ENCODE assay signal across 9 mouse cellular contexts in genomic region chr5:47772642-47773353, GRCm38 (mm10).
A peak's percentile ranks its signal among the peaks of the same experiment; 100 is the strongest.
DNase-seq lines count a peak whose midpoint lies in the region; ATAC-seq lines count a peak whose summit lies in the region.
"Had no signal": no experiment of that assay in that cellular context is flagged by ENCODE, and none has a peak within 500 bp of the region (broad histone marks: within the 10 kb centered on the region; RNA-seq: fewer than 3 reads in every experiment).

No protein-coding gene starts in this region.

- no peaks in the 10 kb centered on the region for H3K36me3 ChIP-seq in midbrain, embryonic 11.5 days (ENCODE audit: control insufficient read depth, insufficient read depth, low read length)
- H3K36me3 ChIP-seq in midbrain, embryonic 16.5 days (ENCODE audit: control insufficient read depth, insufficient read depth, low read length), result no peaks in the 10 kb centered on the region
- no peaks in the 10 kb centered on the region for H3K36me3 ChIP-seq in hindbrain, embryonic 13.5 days
- H3K36me3 ChIP-seq in midbrain, embryonic 15.5 days (replicated peaks), result no peaks in the 10 kb centered on the region
- H3K36me3 ChIP-seq: embryonic facial prominence, embryonic 10.5 days had no signal

- no peak overlapping the region for H3K9ac ChIP-seq in midbrain, embryonic 11.5 days (ENCODE audit: low read length)
- no peak overlapping the region for H3K9ac ChIP-seq in midbrain, embryonic 16.5 days (ENCODE audit: low read depth, low read length)
- no peak overlapping the region for H3K9ac ChIP-seq in hindbrain, embryonic 13.5 days
- no peak overlapping the region for H3K9ac ChIP-seq in midbrain, embryonic 15.5 days

- H3K9me3 ChIP-seq in midbrain, embryonic 11.5 days (ENCODE audit: control insufficient read depth, low read length), result no peaks in the 10 kb centered on the region
- no peaks in the 10 kb centered on the region for H3K9me3 ChIP-seq in midbrain, embryonic 16.5 days (replicated peaks; ENCODE audit: control insufficient read depth, low read length, poor library complexity, severe bottlenecking)
- H3K9me3 ChIP-seq in hindbrain, embryonic 13.5 days, result no peaks in the 10 kb centered on the region
- no peaks in the 10 kb centered on the region for H3K9me3 ChIP-seq in midbrain, embryonic 15.5 days
- H3K9me3 ChIP-seq: embryonic facial prominence, embryonic 10.5 days had no signal

- H3K4me2 ChIP-seq in midbrain, embryonic 11.5 days, result no peak overlapping the region
- no peak overlapping the region for H3K4me2 ChIP-seq in midbrain, embryonic 16.5 days (ENCODE audit: low read length)
- no peak overlapping the region for H3K4me2 ChIP-seq in hindbrain, embryonic 13.5 days
- no peak overlapping the region for H3K4me2 ChIP-seq in midbrain, embryonic 15.5 days

- 61% methylated on average over 8 of the region's 8 CpGs for WGBS in midbrain, embryonic 11.5 days
- WGBS in midbrain, embryonic 16.5 days, result 51% methylated on average over 8 of the region's 8 CpGs
- WGBS in hindbrain, embryonic 13.5 days, result 42% methylated on average over 8 of the region's 8 CpGs
- 40% methylated on average over 8 of the region's 8 CpGs for WGBS in midbrain, embryonic 15.5 days

- ATAC-seq in midbrain, embryonic 11.5 days (ENCODE audit: low FRiP score), result peak; percentile 65; the same call in 1 of the 2 replicates
- no peak for ATAC-seq in midbrain, embryonic 16.5 days
- peak; percentile 65 for ATAC-seq in hindbrain, embryonic 13.5 days (ENCODE audit: low FRiP score)
- peak; percentile 70 for ATAC-seq in midbrain, embryonic 15.5 days (replicated peaks)
- ATAC-seq in erythroblast, adult 5-6 weeks (replicated peaks; ENCODE audit: low FRiP score, poor library complexity, severe bottlenecking), result no peak

- DNase-seq in cerebellum, postnatal 25 days, result peak; percentile 4 to 6
- no peak for DNase-seq in cerebellum, adult 9-10 months
- no peak for DNase-seq in midbrain, embryonic 11.5 days (ENCODE audit: low spot score, missing footprints)
- DNase-seq in kidney, adult 11 months, result no peak

- no peak overlapping the region for H3K4me3 ChIP-seq in midbrain, embryonic 11.5 days (ENCODE audit: low read depth, low read length)
- H3K4me3 ChIP-seq in midbrain, embryonic 16.5 days (ENCODE audit: low read depth, low read length), result no peak overlapping the region
- H3K4me3 ChIP-seq in hindbrain, embryonic 13.5 days, result no peak overlapping the region
- H3K4me3 ChIP-seq in midbrain, embryonic 15.5 days, result no peak overlapping the region
- H3K4me3 ChIP-seq: embryonic facial prominence, embryonic 10.5 days had no signal

- no peak overlapping the region for H3K27ac ChIP-seq in midbrain, embryonic 11.5 days (ENCODE audit: low read depth, low read length)
- H3K27ac ChIP-seq in midbrain, embryonic 16.5 days (ENCODE audit: low read length), result no peak overlapping the region
- H3K27ac ChIP-seq in hindbrain, embryonic 13.5 days, result no peak overlapping the region
- H3K27ac ChIP-seq in midbrain, embryonic 15.5 days, result no peak overlapping the region
- H3K27ac ChIP-seq: embryonic facial prominence, embryonic 10.5 days had no signal

- H3K27me3 ChIP-seq in midbrain, embryonic 11.5 days (ENCODE audit: control insufficient read depth, insufficient read depth, low read length), result no peaks in the 10 kb centered on the region
- H3K27me3 ChIP-seq in midbrain, embryonic 16.5 days (ENCODE audit: control insufficient read depth, insufficient read depth, low read depth, low read length), result no peaks in the 10 kb centered on the region
- no peaks in the 10 kb centered on the region for H3K27me3 ChIP-seq in hindbrain, embryonic 13.5 days
- H3K27me3 ChIP-seq in midbrain, embryonic 15.5 days (replicated peaks), result no peaks in the 10 kb centered on the region

- 0 out of 2 replicates have a peak, but pooled peaks cover 2% of the 10 kb centered on the region for H3K4me1 ChIP-seq in midbrain, embryonic 11.5 days (ENCODE audit: control insufficient read depth, insufficient read depth, low read length)
- H3K4me1 ChIP-seq in midbrain, embryonic 16.5 days (ENCODE audit: control insufficient read depth, insufficient read depth, low read length), result no peaks in the 10 kb centered on the region
- peaks cover 9% of the 10 kb centered on the region for H3K4me1 ChIP-seq in hindbrain, embryonic 13.5 days (replicated peaks)
- no peaks in the 10 kb centered on the region for H3K4me1 ChIP-seq in midbrain, embryonic 15.5 days

Comparison
In these comparisons a context has a peak if more than half of its experiments do, and no peak if none do; other contexts are left out.
1. DNase-seq: peak in cerebellum, postnatal 25 days (2 of 2); none in cerebellum, adult 9-10 months (single experiment), midbrain, embryonic 11.5 days (single experiment) and kidney, adult 11 months (single experiment).
2. ATAC-seq: peak in midbrain, embryonic 11.5 days (single experiment), hindbrain, embryonic 13.5 days (single experiment) and midbrain, embryonic 15.5 days (single experiment); none in midbrain, embryonic 16.5 days (single experiment) and erythroblast, adult 5-6 weeks (single experiment).